Mouse (Mus musculus) cortical plate, adult 2 months (tissue): ENCODE data around the gene Dlg3. TPM values are rescaled to one million over a fixed set of nuclear protein-coding genes. Genes with fewer than 3 reads are reported as not detected.

ENCODE experiments used
- H3K27ac ChIP-seq: fragments of 200-500 bp; 2 replicates; pipeline ENCODE4 v1.5.1; 2012; ENCODE audit warnings: low read length, control low read depth, inconsistent platforms; ENCODE audit not compliant: insufficient read depth
- H3K4me1 ChIP-seq: fragments of 200-500 bp; 2 replicates; pipeline ENCODE4 v1.6.1; 2011; ENCODE audit warnings: low read length; ENCODE audit not compliant: control insufficient read depth, insufficient read depth
- H3K4me3 ChIP-seq: fragments of 200-500 bp; 2 replicates; pipeline ENCODE4 v1.5.1; 2011; ENCODE audit warnings: mild to moderate bottlenecking, low read length, control low read depth; ENCODE audit not compliant: insufficient read depth
- CTCF ChIP-seq: fragments of 200-500 bp; IDR thresholded peaks from 2 replicates; pipeline ENCODE4 v1.5.1; 2011; ENCODE audit warnings: mild to moderate bottlenecking, control low read depth, low read length; ENCODE audit not compliant: insufficient read depth; ENCODE audit errors: extremely low read depth
- POLR2A ChIP-seq: fragments of 200-500 bp; IDR thresholded peaks from 2 replicates; pipeline ENCODE4 v1.6.1; 2011; ENCODE audit warnings: mild to moderate bottlenecking, low read length, control low read depth; ENCODE audit not compliant: insufficient read depth; ENCODE audit errors: extremely low read depth
- polyA plus RNA-seq: library from polyadenylated mRNA; depleted of rRNA; stranded (reverse); fragments of >200 nt; gene quantifications from 2 replicates; pipeline ENCODE4 v1.2.3, GENCODE M21; 2012

The Dlg3 gene
- polyA plus RNA-seq, 1 experiment, result 86.4 TPM

- no peaks in the 10 kb centered on the region for H3K4me1 ChIP-seq
- no peak overlapping the region for H3K4me3 ChIP-seq
- no peak overlapping the region for H3K27ac ChIP-seq
- TF ChIP-seq POLR2A, result no peak
- TF ChIP-seq CTCF, result 0 out of 2 replicates have a peak, but pooled peaks have one; percentile 10
Measured at GRCm38 (mm10) chrX:100765855-100766254, 1.7 kb upstream of the Dlg3 start.

GRCm38 (mm10) chrX:100767885-100768626 is 534 bp downstream of the Dlg3 start:
- Histone ChIP-seq H3K4me1 (no peaks in the 10 kb centered on the region; the same call in 1 of the 2 replicates), H3K27ac (peak overlapping the region; percentile 87), H3K4me3 (peak overlapping the region; percentile 99)
- no peak for TF ChIP-seq POLR2A
- TF ChIP-seq CTCF, result no peak

GRCm38 (mm10) chrX:100769281-100769680 is 1.8 kb downstream of the Dlg3 start:
- TF ChIP-seq POLR2A (no peak), CTCF (no peak)
- Histone ChIP-seq H3K4me1 (no peaks in the 10 kb centered on the region; the same call in 1 of the 2 replicates), H3K4me3 (peak overlapping the region; percentile 99), H3K27ac (peak overlapping the region; percentile 84)

GRCm38 (mm10) chrX:100774341-100774811 is 6.9 kb downstream of the Dlg3 start:
- TF ChIP-seq CTCF (peak; percentile 35; the same call in 1 of the 2 replicates), POLR2A (no peak)
- Histone ChIP-seq H3K4me1 (peaks cover 2% of the 10 kb centered on the region), H3K27ac (no peak overlapping the region), H3K4me3 (peak overlapping the region; percentile 29)

- Histone ChIP-seq H3K4me1 (peaks cover 2% of the 10 kb centered on the region), H3K27ac (no peak overlapping the region), H3K4me3 (no peak overlapping the region)
- TF ChIP-seq POLR2A, result no peak
- TF ChIP-seq CTCF, result no peak
Measured at GRCm38 (mm10) chrX:100775405-100775804, 7.9 kb downstream of the Dlg3 start.

- Histone ChIP-seq H3K4me1 (peaks cover 2% of the 10 kb centered on the region), H3K4me3 (0 out of 2 replicates have a peak overlapping the region, but pooled peaks have one; percentile 29), H3K27ac (no peak overlapping the region)
- TF ChIP-seq CTCF (peak; percentile 53; the same call in 1 of the 2 replicates), POLR2A (no peak)
Measured at GRCm38 (mm10) chrX:100776494-100776893, 9.0 kb downstream of the Dlg3 start.

- Histone ChIP-seq H3K4me3 (peak overlapping the region; percentile 29; the same call in 1 of the 2 replicates), H3K4me1 (peaks cover 3% of the 10 kb centered on the region), H3K27ac (no peak overlapping the region; the same call in 1 of the 2 replicates)
- TF ChIP-seq POLR2A (no peak), CTCF (no peak)
Measured at GRCm38 (mm10) chrX:100776985-100777654, 9.6 kb downstream of the Dlg3 start.

GRCm38 (mm10) chrX:100777655-100778234 is 10.2 kb downstream of the Dlg3 start:
- Histone ChIP-seq H3K4me1 (peaks cover 4% of the 10 kb centered on the region), H3K4me3 (0 out of 2 replicates have a peak overlapping the region, but pooled peaks have one; percentile 29), H3K27ac (0 out of 2 replicates have a peak overlapping the region, but pooled peaks have one; percentile 23)
- TF ChIP-seq CTCF, result no peak
- TF ChIP-seq POLR2A, result no peak

GRCm38 (mm10) chrX:100778397-100778796 is 10.9 kb downstream of the Dlg3 start:
- H3K27ac ChIP-seq, result no peak overlapping the region
- peaks cover 4% of the 10 kb centered on the region for H3K4me1 ChIP-seq
- no peak overlapping the region for H3K4me3 ChIP-seq
- TF ChIP-seq CTCF (no peak), POLR2A (no peak)

GRCm38 (mm10) chrX:100789322-100789721 is 21.8 kb downstream of the Dlg3 start:
- Histone ChIP-seq H3K4me1 (no peaks in the 10 kb centered on the region; the same call in 1 of the 2 replicates), H3K27ac (no peak overlapping the region), H3K4me3 (no peak overlapping the region)
- no peak for TF ChIP-seq POLR2A
- TF ChIP-seq CTCF, result no peak
